Mouse (Mus musculus): ENCODE data around the gene Ddah2.

Gene Ddah2

DNA sequence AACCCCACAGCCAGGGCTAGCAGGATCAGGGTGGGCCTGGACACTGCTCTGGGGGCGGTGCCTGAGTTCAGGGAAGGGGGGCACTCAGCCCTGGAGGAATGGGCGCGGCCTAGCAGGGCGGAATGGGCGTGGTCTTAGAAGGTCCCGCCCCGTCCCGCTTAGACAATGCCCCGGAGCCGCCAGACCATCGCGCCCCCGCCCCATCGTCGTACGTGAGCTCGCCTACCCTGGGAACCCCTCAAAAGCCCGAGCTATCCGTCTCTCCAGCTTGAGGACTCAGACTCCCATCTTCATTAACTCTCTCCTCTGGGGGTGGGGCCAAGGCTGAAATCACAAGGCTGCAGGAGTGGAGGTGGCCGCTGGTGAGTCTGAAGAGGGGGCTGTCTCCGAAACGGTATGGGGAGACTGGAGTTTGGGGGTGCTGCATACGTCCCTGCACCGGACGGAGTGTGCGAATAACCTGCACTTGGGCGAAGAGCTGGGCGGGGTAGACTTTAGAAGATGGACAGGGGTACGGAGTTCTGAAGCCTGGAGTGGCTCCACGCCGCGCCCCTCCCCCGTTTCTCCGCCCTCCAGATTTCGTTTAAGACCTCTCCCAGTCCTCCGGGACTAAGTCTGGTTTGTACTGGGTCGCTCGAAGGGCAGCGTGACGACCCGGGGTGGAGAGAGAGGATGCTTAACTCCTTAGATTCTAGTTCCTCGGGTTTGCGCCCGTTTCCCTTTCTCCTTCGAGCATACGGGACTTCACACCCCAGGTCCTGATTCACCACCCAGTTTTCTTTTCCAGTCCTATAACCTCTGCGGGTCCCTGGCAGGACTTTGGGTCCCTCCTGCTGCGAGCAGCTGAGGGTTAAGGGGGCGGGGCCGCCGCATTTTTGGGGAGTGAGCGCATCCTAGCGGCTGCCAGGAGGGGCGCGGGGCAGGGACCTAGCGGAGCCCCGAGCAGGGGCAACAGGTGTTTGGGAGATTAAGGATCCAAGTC is at the start of gene Ddah2:
TSS of gene Ddah2 (plus strand) at position 125 of the 982 bp plus-strand sequence.
- DNase-seq: peak; percentile 89

DNA sequence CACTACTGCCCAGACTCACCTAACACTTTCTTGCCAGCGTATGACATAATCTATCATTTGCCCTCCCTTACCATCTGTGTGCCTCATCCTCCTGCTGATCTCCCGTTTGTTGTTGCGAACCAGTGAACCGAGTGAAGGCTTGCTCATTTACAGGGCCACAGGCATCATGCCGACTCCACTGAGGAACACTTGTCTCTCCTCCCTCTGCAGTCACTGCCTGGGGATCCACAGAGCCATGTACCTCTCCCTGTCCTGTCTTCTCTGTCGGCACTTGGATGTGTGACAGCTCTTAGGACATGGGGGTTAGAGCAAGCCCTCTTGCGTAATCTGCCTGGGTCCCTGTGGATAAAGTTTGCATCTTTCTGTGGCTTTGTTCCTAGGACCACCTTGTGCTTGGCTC is 49.2 kb upstream of the Ddah2 start:
- DNase-seq: no peak

DNA sequence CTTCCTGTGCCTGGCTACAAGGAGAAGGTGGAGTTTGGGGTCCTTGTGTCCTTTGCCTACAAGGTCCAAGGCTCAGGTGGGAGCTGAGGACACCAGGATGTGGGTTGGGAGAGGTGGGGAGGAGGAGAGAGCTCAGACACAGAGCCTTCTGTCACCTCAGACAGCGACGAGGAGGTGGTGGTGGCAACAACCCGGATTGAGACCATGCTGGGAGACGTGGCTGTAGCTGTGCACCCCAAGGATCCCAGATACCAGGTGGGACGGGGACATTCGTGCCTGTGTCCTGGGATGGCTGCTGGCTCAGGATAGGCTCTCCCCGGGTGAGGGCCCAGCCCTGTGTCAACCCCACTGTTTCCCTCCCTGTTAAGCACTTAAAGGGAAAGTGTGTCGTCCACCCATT is 47.4 kb upstream of the Ddah2 start:
- no peak for DNase-seq

DNA sequence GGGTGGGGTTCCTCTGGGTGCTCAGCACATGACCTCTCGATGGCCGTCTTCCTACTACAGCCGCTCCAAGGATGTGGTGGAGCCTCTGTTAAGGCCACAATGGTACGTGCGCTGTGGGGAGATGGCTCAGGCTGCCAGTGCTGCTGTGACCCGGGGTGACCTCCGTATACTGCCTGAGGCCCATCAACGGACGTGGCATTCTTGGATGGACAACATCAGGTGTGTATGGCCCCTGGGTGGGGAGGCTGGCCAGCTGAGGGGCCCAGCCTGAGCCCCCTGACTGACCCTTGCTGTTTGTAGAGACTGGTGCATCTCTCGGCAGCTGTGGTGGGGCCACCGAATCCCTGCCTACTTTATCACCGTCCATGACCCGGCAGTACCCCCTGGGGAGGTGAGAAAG is 46.4 kb upstream of the Ddah2 start:
- peak; percentile 2 for DNase-seq

DNA sequence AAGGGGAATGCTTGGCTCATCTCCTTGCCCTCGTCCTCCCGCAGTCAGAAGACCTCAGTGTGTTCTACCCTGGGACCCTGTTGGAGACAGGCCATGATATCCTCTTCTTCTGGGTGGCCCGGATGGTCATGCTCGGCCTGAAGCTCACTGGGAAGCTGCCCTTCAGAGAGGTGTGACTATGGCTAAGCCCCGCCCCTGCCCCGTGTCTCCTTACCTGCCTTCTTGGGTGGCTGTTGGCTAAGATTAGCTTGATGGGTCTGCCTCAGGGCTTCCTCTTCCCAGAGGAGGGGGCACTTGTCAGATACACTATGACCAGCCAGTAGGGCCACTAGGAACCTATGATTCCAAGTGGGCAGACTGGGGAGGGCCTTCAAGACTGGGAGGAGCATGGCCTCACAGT is 45.6 kb upstream of the Ddah2 start:
- DNase-seq: no peak

DNA sequence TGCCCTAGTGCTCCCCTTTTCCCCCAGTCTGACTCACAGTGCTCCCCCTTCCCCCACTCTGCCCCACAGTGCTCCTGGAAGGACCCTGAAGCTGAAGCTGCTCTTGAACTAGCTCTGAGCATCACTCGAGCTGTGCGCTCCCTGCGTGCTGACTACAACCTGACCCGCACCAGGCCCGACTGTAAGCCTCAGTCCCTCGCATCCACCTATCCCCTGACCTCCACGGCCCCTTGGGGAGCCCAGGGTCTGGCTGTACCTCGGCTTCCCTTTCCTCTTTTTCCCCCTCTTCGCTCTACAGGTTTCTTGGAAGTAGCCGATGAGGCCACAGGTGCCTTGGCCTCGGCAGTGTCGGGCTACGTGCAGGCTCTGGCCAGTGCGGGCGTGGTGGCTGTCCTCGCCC is 43.5 kb upstream of the Ddah2 start:
- DNase-seq: no peak

DNA sequence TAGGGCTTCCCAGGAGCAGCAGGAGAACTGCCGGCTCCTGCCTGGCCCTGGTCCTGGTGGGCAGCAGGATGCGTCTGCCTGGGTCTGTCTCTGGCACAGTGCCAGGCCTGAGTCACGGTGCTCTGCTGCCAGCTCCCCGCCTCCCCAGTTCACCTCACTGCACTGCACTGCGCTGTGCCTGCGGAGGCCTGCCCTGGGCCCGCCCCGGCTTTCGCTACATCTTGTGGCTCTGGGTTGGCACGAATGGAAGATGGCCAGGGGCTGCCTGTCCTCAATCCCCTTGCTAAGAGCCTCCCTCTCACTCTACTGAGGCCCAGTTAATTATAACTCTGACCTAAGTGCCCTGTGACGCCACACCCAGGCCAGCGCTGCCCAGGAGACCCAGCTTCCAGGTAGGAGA is 42.5 kb upstream of the Ddah2 start, which contains the start of gene Vwa7:
TSS of gene Vwa7 (plus strand) at position 204 of the 400 bp plus-strand sequence.
- DNase-seq: no peak

DNA sequence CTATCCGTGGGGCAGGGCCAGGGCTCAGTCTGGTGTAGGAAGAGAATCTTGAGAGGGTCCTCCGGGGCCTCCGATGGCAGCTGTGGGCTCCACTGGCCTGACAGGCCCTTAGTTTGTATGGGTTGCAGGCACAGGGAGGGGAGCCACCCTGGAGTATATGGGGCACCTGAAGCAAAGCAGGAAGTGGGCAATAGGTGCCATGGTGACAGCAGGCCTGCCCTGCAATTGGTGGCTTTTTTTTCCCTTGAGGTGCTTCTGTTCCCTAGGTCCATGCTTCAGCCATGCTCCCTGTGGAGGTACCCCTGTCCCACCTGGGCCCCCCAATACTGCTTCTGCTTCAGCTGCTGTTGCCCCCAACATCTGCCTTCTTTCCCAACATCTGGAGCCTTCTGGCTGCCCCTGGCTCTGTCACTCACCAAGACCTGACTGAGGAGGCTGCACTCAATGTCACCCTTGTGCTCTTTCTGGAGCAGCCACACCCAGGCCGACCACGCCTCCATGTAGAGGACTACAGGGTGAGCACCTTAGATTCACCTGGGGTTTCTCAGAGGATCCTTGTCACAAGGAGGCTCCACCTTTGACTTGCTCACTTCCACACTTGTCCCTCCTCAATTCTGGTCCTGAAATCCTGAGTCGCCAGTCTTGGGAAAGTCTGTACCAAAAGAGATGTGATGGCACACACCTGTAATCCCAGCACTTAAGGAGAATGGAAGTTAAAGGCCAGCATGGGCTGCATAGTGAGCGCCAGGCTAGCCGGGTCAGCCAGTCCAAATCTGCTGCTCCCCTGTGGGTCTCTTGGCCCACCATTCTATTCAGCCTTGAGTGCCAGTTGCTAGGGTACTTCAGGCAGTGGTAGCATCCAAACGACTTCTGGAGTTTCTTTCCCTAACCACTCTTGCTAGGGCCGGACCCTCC is 41.8 kb upstream of the Ddah2 start:
- DNase-seq: peak; percentile 5

DNA sequence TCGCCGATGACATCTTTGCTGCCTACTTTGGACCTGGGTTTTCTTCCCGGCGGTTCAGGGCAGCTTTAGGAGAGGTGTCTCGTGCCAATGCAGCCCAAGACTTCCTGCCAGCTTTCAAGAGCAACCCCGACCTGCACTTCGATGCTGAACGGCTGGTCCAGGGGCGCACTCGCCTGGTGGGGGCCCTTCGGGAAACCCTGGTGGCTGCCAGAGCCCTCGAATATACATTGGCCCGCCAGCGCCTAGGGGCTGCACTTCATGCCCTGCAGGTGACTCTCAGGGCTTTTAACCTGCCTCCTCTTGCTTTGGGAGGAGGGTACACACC is 41.2 kb upstream of the Ddah2 start:
- peak; percentile 3 for DNase-seq

DNA sequence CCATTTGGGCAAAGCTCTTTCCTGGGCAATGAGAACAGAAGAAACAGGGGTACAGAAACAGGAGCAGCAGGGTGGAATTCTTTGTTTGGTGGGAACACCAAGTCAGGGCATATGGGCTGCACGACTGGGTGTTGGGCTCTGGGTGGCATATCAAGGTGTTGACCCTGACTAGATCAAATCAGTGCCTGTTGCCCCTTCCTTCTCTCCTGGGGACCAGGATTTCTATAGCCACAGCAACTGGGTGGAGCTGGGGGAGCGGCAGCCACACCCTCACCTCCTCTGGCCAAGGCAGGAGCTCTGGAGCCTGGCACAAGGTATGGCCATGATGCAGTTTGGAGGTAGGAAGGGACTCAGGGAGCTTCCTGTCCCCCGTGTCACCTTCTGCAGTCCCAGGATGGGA is 40.7 kb upstream of the Ddah2 start:
- DNase-seq: no peak

DNA sequence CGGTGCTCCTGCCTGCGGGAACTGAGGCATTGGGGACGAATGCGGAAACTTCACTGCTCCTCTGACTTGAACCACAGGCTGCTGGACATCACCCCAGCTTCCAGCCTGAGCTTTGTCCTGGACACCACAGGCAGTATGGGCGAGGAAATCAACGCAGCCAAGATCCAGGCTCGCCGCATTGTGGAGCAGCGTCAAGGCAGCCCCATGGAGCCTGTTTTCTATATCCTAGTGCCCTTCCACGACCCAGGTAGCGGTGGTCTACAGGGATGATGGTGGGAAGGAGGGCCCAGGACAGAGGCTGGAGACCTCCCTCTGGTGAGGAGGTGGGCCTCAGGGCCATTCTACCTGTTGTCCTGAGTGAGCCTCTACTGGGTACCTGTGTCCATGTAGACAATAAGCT is 38.9 kb upstream of the Ddah2 start:
- no peak for DNase-seq

DNA sequence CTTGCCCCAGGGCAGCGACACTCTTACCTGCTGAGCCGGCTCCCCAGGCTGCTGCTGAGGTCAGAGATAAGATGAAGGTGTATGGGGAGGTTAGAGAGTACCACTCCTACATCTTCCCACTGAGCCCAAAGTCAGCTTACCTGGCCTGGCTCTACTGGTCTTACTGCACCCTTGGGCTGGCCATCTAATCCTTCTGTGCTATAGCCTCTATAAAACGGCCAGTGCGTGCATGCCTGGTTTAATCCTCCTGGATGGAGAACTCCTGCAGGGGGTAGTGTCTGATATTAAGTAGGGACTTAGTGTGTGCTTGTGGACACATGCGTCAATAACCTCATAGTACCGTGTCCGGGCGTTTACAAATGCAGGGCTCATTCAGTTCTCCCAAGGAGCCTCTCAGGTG is 38.3 kb upstream of the Ddah2 start:
- DNase-seq: no peak

DNA sequence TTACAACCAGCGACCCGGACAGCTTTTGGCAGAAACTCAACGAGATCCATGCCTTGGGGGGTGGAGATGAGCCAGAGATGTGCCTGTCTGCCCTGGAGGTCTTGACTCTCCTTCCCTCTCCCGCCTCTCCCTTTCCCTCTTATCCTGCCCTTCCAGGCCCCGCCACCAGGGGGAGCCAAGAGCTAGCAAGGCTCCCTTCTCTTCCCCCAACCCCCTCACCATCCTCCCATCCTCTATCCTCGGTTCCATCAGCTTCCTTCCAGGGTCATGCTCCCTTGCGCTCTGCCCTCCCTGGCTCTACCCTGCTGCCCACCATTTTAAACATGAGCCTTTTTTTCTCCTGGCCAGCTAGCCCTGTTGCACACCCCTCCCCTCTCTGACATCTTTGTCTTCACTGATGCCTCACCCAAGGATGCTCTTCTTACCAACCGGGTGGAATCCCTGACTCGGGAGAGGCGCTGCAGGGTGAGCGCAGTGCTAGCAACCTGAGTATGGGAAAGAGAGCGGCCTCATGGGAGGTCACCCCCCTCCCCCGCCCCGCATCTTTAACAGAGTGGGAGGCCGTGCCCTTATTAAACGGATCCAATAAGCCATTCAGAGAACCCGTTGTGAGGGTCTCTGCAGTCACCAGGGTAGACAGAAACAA is 37.5 kb upstream of the Ddah2 start:
- DNase-seq: peak; percentile 90

DNA sequence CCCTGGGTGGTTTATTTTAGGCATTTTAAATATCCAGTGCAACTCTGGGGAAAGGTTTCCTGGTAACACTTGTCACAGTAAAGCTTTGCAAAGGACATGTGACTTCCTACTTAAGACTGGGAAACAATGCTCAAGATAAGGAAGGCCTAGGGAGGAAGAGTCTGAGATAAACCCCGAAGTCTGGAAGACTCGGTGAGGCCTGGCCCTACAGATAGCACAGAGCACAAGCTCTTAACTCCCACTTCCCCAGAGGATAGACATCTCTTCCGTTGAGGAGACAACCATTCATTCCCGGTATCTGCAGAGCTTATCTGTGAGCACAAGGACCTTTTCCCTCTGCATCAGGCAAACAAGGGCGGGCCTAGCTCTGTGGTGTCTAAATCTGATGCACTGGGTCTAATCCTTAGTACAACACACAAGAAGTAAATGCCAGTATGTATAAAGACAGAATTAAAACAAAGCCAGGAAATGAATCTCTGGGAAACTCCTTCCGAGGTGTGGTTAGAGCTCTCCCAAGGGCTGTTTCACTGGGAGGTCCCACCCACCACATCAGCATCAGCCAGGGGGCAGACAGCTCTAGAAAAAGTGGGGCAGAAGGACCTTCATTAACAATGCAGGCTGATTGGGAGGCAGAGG is 36.9 kb upstream of the Ddah2 start:
- DNase-seq: peak; percentile 68

DNA sequence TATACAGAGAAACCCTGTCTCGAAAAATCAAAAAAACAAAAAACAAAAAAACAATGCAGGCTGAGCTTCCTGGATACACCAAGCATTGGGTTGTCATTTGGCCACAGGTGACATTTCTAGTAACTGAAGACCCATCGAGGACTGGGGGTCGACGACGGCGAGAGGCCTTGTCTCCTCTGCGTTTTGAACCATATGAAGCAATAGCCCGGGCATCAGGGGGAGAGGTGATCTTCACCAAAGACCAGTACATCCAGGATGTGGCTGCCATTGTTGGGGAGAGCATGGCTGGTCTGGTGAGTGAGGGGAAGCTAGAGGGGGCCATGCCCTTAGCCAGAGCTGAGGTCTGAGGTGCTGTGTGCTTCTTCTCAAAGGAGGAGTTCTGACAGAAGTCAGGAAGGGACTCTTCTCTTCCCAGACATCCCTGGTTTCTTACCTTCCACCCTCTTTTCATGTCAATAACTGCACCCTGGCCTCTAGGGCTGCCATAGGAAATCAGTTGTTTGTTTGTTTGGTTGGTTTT is 36.2 kb upstream of the Ddah2 start:
- no peak for DNase-seq

DNA sequence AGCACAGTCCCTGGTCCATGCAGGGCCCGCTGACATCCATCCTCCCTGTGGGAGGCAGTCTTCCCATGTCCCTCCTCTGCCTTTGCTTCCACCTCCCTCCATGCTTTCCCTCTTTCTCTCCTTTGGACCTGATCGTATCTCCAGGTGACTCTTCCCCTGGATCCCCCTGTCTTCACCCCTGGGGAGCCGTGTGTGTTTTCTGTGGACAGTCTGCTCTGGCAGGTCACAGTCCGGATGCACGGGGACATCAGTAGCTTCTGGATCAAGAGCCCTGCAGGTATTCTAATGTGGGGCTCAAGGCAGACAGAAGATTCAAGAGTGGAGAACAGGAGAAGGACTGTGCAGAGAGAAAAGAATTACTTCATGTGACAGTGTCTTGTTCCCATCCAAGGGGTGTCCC is 35.6 kb upstream of the Ddah2 start:
- DNase-seq: no peak

DNA sequence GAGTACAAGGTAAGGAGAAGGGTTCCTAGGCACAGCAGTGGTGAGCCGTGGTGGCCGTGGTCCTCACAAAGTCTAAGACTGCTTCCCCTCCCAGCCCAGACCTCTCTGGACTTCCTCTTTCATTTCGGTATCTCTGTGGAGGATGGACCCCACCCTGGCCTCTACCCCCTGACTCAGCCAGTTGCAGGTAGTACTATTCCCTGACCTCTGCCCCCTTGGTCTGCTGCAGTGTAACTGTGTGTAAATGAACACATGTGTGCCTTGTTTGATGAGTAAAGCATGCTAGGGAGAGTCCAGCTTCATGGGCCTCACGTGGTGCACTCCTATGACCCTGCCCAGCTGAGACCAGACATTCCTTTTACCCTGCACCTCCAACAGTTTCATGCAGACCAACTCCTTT is 35.1 kb upstream of the Ddah2 start:
- no peak for DNase-seq

DNA sequence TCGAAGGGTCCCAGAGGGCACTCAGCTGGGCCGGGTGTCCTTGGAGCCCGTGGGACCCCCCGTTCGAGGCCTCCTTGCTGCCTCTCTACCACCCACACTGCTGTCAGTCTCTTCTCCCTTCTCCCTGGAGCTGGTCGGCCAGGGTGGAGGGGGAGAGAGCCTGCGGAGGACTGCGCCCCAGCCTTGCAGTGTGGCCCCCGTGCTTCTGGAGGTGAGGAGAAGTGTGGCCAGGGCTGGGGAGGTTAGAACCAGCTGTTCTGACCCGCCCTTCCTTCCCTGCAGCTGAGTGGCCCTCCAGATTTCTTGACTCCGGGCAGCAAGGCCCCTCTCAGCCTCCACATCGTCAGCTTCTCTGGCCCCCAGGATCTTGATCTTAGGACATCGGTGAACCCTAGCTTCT is 34.6 kb upstream of the Ddah2 start:
- DNase-seq: no peak

DNA sequence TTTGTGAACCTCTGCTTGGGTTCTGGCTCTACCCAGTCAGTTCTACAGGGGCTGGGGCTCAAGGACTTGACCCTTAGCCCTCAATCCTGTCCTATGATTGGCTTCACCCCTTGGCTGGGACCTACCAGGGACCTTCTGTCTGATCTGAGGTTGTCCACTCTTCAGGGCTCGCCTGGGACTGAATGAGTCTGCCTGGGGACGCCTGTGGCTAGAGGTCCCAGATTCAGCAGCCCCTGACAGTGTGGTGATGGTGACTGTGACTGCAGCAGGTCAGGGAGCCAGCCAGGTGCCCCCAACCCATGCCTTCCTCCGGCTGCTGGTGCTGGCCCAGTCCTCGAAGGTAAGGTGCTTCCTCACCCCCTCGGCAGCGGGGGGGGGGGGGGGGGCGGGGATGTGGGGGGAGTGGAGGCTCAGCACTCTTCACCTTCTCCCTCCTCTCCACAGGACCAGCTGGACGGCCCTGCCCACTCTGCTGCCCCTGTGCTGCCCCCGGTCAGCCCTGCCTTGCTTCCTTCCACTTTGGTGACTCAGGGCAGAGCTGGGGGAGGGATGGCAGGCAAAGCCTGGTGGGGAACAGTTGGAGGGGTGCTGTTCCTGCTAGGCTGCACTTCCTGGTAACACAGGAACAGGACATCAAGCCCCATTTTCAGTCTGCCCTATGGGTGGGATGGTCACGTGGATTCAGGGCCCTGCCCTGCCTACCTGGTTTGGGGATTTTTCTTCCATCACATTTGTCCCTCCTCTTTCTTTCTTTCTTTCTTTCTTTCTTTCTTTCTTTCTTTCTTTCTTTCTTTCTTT is 33.9 kb upstream of the Ddah2 start:
- DNase-seq: no peak

DNA sequence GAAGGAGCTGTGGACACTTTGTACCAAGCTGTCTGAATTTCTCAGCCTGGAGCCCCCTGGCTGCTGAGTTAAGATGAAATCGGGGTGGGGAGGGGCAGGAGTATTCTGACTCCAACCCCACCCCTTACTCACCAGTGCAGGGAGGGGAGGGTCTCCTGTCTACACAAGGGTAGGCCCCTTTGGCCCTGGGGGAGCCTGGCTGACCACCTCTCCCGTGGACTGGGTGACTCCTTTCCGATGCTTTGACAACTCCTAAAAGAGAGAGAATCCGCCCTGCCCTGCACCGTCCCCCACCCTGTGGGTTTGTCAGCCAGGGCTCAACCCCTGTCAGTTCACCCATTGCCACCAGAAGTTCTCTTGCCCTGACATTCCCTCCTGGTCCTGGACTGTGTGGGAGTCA is 32.6 kb upstream of the Ddah2 start:
- no peak for DNase-seq

DNA sequence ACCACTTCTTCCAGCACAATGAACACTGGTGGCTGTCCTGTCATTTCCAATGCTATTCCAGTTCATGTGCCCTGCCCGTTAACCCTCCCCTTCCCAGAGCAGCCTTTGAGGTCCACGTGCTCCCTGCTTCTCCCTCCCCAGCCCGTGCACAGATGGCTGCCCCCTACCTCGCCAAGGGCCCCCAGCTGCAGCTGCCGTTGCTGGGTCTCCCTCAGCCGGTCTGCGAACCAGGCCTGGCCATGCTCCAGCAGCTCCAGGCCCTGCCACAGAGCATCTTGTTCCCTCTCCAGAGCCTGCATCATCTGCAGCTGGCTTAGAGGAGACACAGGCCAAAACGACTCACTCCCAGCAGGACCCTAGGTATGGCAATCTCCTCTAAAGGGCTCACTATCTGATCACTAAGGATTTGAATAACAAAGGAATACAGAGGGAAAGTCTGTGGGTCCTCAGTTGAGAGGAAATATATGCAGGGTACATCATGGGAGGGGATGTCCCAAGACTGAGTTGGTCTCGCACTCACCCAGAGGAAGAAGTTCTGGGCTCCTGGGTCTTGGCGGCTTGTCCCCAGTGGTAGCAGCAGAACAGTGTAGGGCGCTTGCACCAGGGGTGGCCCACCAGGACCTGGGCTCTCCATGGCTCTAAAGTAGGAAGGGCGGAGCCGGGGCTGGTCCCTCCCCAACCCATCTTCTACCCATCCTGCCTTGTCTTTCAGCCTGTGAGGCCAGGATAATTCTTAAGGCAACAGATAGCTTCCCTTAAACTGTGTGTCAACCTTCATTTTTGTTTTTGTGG is 31.4 kb upstream of the Ddah2 start, which contains the start of gene Sapcd1:
TSS of gene Sapcd1 (minus strand) at position 740 of the 792 bp plus-strand sequence.
- DNase-seq: peak; percentile 36
